Comparison of ENCODE assay signal across 18 mouse cellular contexts in genomic region chr5:113722224-113723013, GRCm38 (mm10). TPM values are rescaled to one million over a fixed set of nuclear protein-coding genes. Genes with fewer than 3 reads are reported as not detected.
DNase-seq lines count a peak whose midpoint lies in the region; ATAC-seq and TF ChIP-seq lines count a peak whose summit lies in the region.
"Had no signal": no experiment of that assay in that cellular context is flagged by ENCODE, and none has a peak within 500 bp of the region (broad histone marks: within the 10 kb centered on the region; RNA-seq: fewer than 3 reads in every experiment).

No protein-coding gene starts in this region.

- peak in 2 of 3 experiments; percentile 13 to 49; a peak in 3 of 6 replicates for TF ChIP-seq CTCF in MEL (IDR thresholded peaks at IDR 0.05 in 2 of 3, conservative IDR thresholded peaks at IDR 0.05 in 1 of 3; ENCODE audit: control insufficient read depth in 1 of 3, insufficient read depth in 1 of 3, low read depth in 2 of 3, low read length in 3 of 3, poor library complexity in 1 of 3, severe bottlenecking in 1 of 3)

- H3K79me2 ChIP-seq in MEL (ENCODE audit: control insufficient read depth, insufficient read depth, low read length, poor library complexity): no peaks in the 10 kb centered on the region

- no peak for TF ChIP-seq EP300 in MEL (IDR thresholded peaks at IDR 0.05; ENCODE audit: low read depth in 1 of 2, low read length in 2 of 2)

- no peaks in the 10 kb centered on the region for H3K9me3 ChIP-seq in MEL (replicated peaks; ENCODE audit: insufficient read depth, low read length)
- H3K9me3 ChIP-seq: embryonic facial prominence, embryonic 13.5 days; liver, embryonic 13.5 days; neural tube, embryonic 13.5 days had no signal

- TF ChIP-seq POLR2A in MEL (IDR thresholded peaks at IDR 0.05; ENCODE audit: control insufficient read depth in 1 of 2, insufficient read depth in 1 of 2, low read depth in 1 of 2, low read length in 2 of 2, poor library complexity in 1 of 2): no peak

- H3K36me3 ChIP-seq in MEL (ENCODE audit: control insufficient read depth in 1 of 2, insufficient read depth in 2 of 2, low read length in 2 of 2): no peaks in the 10 kb centered on the region
- H3K36me3 ChIP-seq: embryonic facial prominence, embryonic 13.5 days; liver, embryonic 13.5 days; neural tube, embryonic 13.5 days had no signal

- H3K4me1 ChIP-seq in MEL (ENCODE audit: control insufficient read depth in 1 of 2, insufficient read depth in 2 of 2, low read length in 2 of 2): no peaks in the 10 kb centered on the region
- H3K4me1 ChIP-seq: liver, embryonic 13.5 days had no signal

- no peak overlapping the region for H3K27ac ChIP-seq in MEL (ENCODE audit: control insufficient read depth, low read depth, low read length)
- H3K27ac ChIP-seq: embryonic facial prominence, embryonic 13.5 days; liver, embryonic 13.5 days; neural tube, embryonic 13.5 days had no signal

- TF ChIP-seq RAD21 in MEL (IDR thresholded peaks at IDR 0.05; ENCODE audit: low read depth, low read length): no peak

- no peaks in the 10 kb centered on the region for H3K27me3 ChIP-seq in MEL (ENCODE audit: control insufficient read depth in 1 of 2, insufficient read depth in 2 of 2, low read length in 2 of 2)

- peak; percentile 84 for DNase-seq in cerebellum, adult 11-12 months
- DNase-seq in left cerebral cortex, postnatal 4 days: peak; percentile 59
- no peak for DNase-seq in left cerebral cortex, postnatal 25 days (ENCODE audit: low spot score in 2 of 2)
- DNase-seq in MEL (ENCODE audit: low read depth, low spot score): no peak
- DNase-seq in cerebellum, adult 9-11 months: peak; percentile 84
- no peak for DNase-seq in thymus, postnatal 14 days
- no peak for DNase-seq in adrenal gland, adult 18-20 months (ENCODE audit: low spot score in 2 of 2)
- DNase-seq: gastrocnemius, postnatal 36 days; kidney, postnatal 25 days; liver, embryonic 13.5 days had no signal

- intact Hi-C loops in left cerebral cortex, postnatal 4 days (cut with DNase I): loop anchor here (2.0 to 10.0 kb wide), 2 partner anchors 142 to 248 kb away; no protein-coding TSS in a partner anchor
- intact Hi-C loops in left cerebral cortex, postnatal 25 days (cut with DNase I): no loop called here

- H3K9ac ChIP-seq in MEL (ENCODE audit: control insufficient read depth, low read depth, low read length, poor library complexity, severe bottlenecking): no peak overlapping the region
- H3K9ac ChIP-seq: embryonic facial prominence, embryonic 13.5 days; liver, embryonic 13.5 days; neural tube, embryonic 13.5 days had no signal

- H3K4me3 ChIP-seq in MEL (ENCODE audit: control insufficient read depth in 1 of 2, insufficient read depth in 1 of 2, low read depth in 2 of 2, low read length in 2 of 2): no peak overlapping the region
- H3K4me3 ChIP-seq: embryonic facial prominence, embryonic 13.5 days; liver, embryonic 13.5 days; neural tube, embryonic 13.5 days had no signal

- no peak for ATAC-seq in cerebellum, adult (ENCODE audit: insufficient number of reproducible peaks, low FRiP score, low TSS enrichment)
- ATAC-seq: forebrain, embryonic 14.5 days; hindbrain, embryonic 16.5 days; midbrain, embryonic 16.5 days had no signal

TF ChIP-seq in MEL, 35 proteins besides CTCF, POLR2A, EP300 and RAD21:
- no peak for TF ChIP-seq ZC3H11A (IDR thresholded peaks at IDR 0.05; ENCODE audit: low read depth, low read length)
- 0 out of 2 replicates have a peak, but pooled peaks have one; percentile 3 for TF ChIP-seq SMC3 (IDR thresholded peaks at IDR 0.05; ENCODE audit: low read depth, low read length)
- no peak for TF ChIP-seq GATA1 (IDR thresholded peaks at IDR 0.05; ENCODE audit: low read depth, low read length)
- no peak for TF ChIP-seq ELF1 (IDR thresholded peaks at IDR 0.05; ENCODE audit: low read depth, low read length)

RNA-seq across cellular contexts. Expression of gene 1700069L16Rik, which starts 2.2 kb away (rescaled TPM):
- not detected for total RNA-seq in left cerebral cortex, postnatal 4 days (2021)
- not detected for total RNA-seq in left cerebral cortex, postnatal 25 days (2021)
- total RNA-seq in MEL (2012; rRNA removed): not detected in 2 replicates
- polyA plus RNA-seq in MEL (2012; ENCODE audit: insufficient read depth in 1 of 2, insufficient read length in 2 of 2, low read depth in 1 of 2, low replicate concordance in 2 of 2, missing spikeins in 1 of 2): not detected
- not detected for total RNA-seq in adrenal gland, adult 18-20 months (2021)
- total RNA-seq: gastrocnemius, postnatal 36 days; left cerebral cortex, adult 18-20 months had no signal
- polyA plus RNA-seq: embryonic facial prominence, embryonic 13.5 days; forebrain, embryonic 14.5 days; heart, embryonic 14.5 days; hindbrain, embryonic 16.5 days; liver, embryonic 13.5 days; midbrain, embryonic 16.5 days; neural tube, embryonic 13.5 days had no signal

RNA-seq across cellular contexts. Expression of gene Ficd, which starts 13.2 kb away (rescaled TPM):
- total RNA-seq in left cerebral cortex, postnatal 4 days (2021): 1 to 10 TPM; 5.7 to 7.8 TPM
- 10 to 100 TPM; 12.2 to 12.5 TPM for total RNA-seq in left cerebral cortex, postnatal 25 days (2021)
- total RNA-seq in MEL (2012; rRNA removed): 1.8 and 2.5 TPM in 2 replicates
- polyA plus RNA-seq in MEL (2012; ENCODE audit: insufficient read depth in 1 of 2, insufficient read length in 2 of 2, low read depth in 1 of 2, low replicate concordance in 2 of 2, missing spikeins in 1 of 2): 1 to 10 TPM in 1 of 2 experiments, not detected in 1; 2.7 TPM
- 10 to 100 TPM; 10.3 to 10.8 TPM for total RNA-seq in adrenal gland, adult 18-20 months (2021)

RNA-seq across cellular contexts. Expression of gene Sart3, which starts 49.9 kb away (rescaled TPM):
- 10 to 100 TPM; 46.8 to 50.1 TPM for total RNA-seq in left cerebral cortex, postnatal 4 days (2021)
- 10 to 100 TPM; 36.6 to 37.1 TPM for total RNA-seq in left cerebral cortex, postnatal 25 days (2021)
- total RNA-seq in MEL (2012; rRNA removed): 38.5 and 41.4 TPM in 2 replicates
- polyA plus RNA-seq in MEL (2012; ENCODE audit: insufficient read depth in 1 of 2, insufficient read length in 2 of 2, low read depth in 1 of 2, low replicate concordance in 2 of 2, missing spikeins in 1 of 2): 10 to 100 TPM in 1 of 2 experiments, not detected in 1; 74.4 TPM
- total RNA-seq in adrenal gland, adult 18-20 months (2021): 10 to 100 TPM; 28.4 to 33.7 TPM

RNA-seq across cellular contexts. Expression of gene Iscu, which starts 50.1 kb away (rescaled TPM):
- total RNA-seq in left cerebral cortex, postnatal 4 days (2021): 10 to 100 TPM; 39.9 to 43.0 TPM
- 100 to 1,000 TPM; 110 to 116 TPM for total RNA-seq in left cerebral cortex, postnatal 25 days (2021)
- total RNA-seq in MEL (2012; rRNA removed): 84.1 and 95.7 TPM in 2 replicates
- 100 to 1,000 TPM in 1 of 2 experiments, not detected in 1; 150 TPM for polyA plus RNA-seq in MEL (2012; ENCODE audit: insufficient read depth in 1 of 2, insufficient read length in 2 of 2, low read depth in 1 of 2, low replicate concordance in 2 of 2, missing spikeins in 1 of 2)
- total RNA-seq in adrenal gland, adult 18-20 months (2021): 1,000 to 10,000 TPM in 1 of 2 experiments, 100 to 1,000 TPM in 1; 455 to 1,089 TPM

Comparison
In these comparisons a context has a peak if more than half of its experiments do, and no peak if none do; other contexts are left out.
1. DNase-seq: peak in cerebellum, adult 11-12 months (single experiment), left cerebral cortex, postnatal 4 days (single experiment) and cerebellum, adult 9-11 months (single experiment); none in left cerebral cortex, postnatal 25 days (0 of 2), MEL (single experiment), thymus, postnatal 14 days (single experiment) and adrenal gland, adult 18-20 months (0 of 2).